Mouse (Mus musculus): ENCODE measurements at regions not wholly inside any gene's neighbourhood (a gene's known extent, or its start where the extent isn't known, plus 50 kb on each side); places are given as distances from the start of the nearest gene placed in this dataset.
A peak's percentile ranks its signal among the peaks of the same experiment; 100 is the strongest.
"Not testable (repeated sequence)": the region's sequence is repeated elsewhere in the genome, so short reads cannot be mapped to it uniquely, and the experiment has no call there.

- no peak for DNase-seq
Observed at GRCm38 (mm10) chr6:50822236-50823151, 168.3 kb upstream of the Npvf start.

DNA sequence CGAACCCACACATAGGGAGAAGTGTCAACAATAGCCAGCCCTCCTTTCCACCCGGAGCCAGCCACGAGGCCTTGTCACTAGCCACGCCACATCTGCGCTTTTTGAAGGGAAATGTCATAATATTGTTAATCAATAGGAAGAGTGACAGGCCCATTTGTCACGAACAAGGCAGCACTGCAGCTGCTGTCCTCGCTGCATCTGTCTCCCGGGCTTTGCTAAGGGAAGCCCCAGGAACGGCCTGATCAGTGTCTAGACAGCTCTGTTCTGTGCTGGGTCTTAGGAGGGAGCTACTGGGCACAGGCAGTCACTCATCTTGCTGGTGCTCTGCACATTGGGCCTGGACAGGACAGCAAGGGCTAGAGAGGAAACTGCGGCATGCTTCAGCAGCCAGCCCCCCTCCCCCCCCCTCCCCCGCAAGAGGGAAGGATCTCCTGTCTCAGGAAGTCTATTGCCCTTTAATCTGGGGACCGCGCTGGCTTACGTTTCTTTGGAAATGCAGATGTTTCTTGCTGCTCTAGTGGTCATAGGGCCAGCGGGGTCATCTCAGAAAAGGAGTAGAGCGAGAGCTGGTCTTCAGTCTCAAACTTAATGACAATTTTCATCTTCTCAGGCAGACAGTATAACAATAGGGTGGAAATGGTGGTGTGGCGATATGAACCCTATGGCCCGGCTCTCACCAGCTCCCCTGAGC is 169.1 kb upstream of the Npvf start:
- no peak for DNase-seq

DNA sequence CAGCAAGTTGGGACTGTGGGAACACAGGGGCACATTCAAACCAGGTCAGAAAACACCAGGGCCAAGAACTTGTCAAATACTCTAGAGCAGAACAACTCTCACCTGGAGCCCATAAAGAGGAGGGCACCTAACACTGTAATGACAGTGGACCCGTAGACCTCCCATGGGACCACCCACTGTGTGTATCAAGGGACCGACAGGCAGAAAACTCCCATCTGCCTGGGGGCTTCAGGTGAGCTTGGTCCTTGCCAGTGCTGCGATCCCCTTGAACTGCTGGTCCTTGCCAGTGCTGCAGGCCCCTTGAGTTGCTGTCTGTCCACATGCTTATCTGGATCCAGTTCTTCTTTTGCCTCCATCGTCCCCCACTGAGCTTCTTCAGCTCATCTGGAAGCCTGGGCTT is 170.2 kb upstream of the Npvf start:
- DNase-seq, result no peak

DNA sequence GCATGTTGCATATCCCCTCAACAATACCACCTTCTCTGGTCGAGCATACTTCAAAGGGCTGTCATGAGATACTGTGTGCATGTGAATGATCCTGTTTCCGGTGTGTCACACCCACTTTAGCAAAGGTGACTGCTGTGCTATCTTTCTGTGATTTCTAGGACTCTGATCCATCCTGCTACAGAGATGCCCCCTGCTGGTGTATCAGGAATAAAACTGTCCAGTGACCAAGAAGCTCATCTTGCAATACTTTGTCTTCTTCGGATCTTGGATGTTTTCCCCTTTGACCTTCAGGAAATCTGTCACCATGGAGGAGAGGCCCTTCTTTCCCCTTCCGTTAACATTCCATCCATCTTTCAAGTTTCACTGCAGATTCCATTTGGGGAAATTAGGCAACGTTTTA is 177.5 kb upstream of the Npvf start:
- no peak for DNase-seq

DNA sequence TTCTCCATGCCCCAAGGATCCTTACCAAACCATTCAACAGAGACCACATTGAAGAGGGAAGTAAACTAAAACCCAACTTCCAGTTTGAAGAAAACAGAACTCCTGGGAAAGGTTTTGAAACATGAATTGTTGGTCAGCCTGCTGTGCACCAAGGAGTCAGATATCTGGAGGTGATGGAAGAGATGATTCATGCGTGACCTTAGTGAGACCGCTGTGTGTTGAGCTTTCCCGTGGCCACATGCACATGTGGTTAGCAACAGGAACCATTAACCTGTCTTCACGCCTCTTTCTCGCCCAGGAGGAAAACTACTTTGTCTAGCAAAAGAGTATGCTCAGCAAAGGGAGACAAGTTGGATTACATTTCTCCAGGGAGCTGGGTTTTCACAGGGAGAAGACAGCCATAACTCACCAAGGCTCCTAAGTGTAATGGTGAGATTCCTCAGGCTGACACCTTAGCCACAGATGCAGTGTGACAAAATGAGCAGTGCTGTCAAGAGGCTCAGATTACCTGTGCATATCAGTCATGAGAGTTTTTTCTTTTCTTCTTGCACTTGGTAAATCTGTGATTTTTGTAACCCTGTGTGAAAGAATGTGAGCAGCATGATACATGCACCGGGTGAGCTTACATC is 181.9 kb upstream of the Npvf start:
- no peak for DNase-seq

DNA sequence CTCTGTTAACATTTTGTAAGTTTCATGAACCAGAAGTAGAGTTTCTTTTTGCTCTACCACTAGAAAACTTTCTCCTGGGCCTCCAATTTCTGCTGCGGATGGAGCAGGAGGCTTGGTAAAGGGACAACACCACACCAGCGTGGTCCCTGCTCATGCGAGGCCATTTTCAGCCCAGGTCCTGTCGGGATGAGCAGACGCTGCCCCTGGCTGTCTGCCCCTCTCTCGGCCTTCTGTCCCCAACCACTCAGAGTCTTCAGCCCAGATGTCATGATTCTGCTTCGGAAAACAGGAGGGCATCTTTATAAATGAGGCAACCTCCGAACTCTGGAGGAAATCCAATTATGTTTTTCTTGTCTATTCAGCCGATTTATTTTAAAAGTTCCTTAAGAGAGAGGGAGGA is 186.6 kb upstream of the Npvf start:
- no peak for DNase-seq

GRCm38 (mm10) chr6:50845246-50845645 is 191.0 kb upstream of the Npvf start:
- not testable (repeated sequence) for DNase-seq

- DNase-seq, result no peak
Observed at GRCm38 (mm10) chr6:50846740-50847516, 192.7 kb upstream of the Npvf start.

DNA sequence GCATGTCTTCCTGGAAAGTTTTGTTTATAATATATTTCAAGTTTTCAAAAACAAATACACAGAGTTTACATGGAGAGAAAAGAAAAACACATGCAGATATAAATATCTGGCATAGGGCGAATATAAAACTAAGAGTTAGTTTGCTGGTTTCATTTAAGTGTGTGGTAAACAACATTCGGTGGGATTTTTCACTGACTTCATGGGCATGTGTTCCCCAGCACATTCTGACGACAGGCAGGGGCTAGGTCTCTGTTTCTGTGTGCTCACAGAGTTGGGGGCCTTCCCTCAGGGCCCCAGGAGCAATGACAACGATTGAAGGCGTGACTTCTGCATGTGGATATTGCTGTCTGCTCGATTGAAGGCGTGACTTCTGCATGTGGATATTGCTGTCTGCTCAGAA is 193.3 kb upstream of the Npvf start:
- no peak for DNase-seq

DNA sequence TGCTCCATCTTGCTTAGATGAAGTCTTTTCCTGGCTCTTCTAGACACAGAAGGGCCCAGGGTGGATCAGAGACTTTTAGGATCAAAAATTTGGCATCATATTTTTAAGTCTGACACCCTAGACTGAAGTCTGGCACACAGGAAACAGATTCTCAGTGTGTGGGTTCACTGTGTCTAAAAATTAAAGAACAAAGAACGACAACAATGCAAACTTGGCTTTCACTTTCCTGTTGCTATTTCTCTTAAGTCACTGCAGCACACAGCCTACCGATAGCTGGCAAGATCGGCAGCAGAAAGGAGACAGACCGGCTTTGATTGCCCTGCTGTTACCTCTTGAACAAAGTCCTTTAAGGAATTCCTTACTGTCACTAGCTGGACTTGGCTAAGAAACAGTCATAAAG is 204.9 kb upstream of the Npvf start:
- no peak for DNase-seq

DNA sequence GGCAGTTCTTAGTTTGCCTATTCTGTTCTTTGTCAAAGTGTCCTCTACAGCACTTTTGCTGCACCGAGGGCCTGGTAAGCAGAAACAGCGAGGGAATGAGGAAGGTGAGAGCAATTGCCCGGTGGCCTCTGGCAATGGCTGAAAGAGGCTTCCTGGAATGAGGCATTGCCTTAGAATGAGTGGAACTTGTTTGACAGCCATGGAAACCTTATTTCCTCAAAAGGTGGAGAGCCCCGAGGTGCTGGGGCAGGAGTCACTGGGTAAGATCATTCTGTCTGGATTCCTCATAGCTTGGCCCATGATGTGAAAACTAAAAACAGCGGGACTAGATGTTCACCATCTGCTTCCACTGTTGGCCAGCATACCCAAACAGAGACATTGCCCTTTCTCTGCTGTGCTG is 223.8 kb upstream of the Npvf start:
- DNase-seq, result no peak

DNA sequence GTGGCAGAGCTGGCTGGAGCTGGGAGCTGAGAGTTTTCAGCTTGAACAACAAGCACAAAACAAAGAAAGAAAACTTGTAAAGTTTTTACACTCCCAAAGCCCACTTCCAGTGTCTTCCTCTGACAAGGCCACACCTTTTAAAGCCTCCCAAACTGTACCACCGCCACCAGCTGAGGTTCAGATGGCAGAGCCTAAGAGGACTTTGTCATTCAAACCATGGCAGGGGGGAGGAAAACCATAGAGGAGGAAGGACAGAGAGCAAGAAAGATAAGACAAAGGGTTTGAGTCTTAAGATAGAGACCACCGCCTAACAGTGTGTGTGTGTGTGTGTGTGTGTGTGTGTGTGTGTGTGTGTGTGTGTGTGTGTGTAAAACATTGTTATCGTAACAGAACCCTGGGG is 228.1 kb upstream of the Npvf start:
- no peak for DNase-seq

- DNase-seq, result no peak
Observed at GRCm38 (mm10) chr6:50882759-50883158, 228.5 kb upstream of the Npvf start.

DNA sequence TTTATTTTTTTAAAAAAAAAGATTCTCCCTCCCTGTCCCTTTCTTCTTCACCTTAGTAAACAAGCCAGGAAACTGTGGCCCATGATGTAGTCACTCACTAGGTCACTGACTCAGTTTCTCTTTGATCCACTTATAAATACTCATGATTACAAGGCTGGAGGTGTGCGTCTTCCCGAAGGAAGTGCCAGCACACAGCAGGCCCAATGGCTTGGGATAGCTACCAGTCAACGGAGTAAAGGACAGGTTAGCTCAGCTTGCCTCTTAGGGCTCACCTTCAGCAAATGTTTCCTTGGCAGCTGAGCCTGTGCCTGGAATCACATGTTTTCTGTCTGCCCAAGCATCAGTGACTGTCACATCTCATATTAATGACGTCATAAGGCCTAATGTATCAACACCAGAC is 230.8 kb upstream of the Npvf start:
- DNase-seq, result no peak

- DNase-seq, result no peak
Observed at GRCm38 (mm10) chr6:50885771-50886360, 231.6 kb upstream of the Npvf start.

DNA sequence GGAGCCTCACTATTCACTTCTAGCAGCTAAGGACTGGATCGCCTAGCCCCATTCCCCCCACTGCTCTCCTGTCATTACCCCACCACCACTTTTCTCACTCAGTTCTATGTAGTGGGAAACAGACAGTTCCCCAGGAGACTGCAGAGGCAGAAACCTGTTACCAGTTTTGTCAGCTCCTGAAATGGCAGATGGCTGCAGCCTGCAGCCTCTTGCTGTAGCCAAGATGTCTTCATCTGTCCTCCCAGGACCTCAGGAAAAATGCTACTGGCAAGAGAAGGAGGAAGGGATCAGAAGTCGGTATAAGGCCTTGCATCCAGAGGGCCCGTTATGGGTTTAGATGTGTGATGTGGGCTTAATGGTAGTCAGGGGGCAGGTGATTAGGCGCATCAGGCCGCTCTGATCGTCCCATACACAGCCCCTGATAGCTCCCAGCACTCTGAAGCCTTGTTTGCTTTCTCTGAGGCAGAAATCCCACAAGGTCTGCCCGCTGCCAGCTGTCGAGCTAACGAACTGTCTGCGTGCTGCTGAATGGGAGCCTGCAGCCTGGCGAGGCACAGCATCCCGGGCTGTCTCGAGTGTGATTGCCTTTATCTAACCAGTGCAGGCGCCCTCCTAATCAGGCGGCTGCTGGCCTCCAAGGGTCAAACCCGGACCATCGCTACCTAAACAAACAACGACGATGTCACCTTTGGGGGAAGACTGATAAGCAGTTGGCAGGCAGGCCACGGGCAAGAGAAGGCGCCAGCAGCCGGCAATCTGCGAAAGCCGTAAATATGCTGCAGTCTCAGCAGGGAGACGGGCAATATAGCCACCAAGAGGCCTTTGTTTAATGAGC is 236.3 kb upstream of the Npvf start:
- peak; percentile 64 for DNase-seq

- no peak for DNase-seq
Observed at GRCm38 (mm10) chr6:50891205-50891526, 236.9 kb upstream of the Npvf start.

GRCm38 (mm10) chr6:50898792-50899191 is 244.6 kb upstream of the Npvf start:
- no peak for DNase-seq

- no peak for DNase-seq
Observed at GRCm38 (mm10) chr6:50915166-50916030, 261.2 kb upstream of the Npvf start.

DNA sequence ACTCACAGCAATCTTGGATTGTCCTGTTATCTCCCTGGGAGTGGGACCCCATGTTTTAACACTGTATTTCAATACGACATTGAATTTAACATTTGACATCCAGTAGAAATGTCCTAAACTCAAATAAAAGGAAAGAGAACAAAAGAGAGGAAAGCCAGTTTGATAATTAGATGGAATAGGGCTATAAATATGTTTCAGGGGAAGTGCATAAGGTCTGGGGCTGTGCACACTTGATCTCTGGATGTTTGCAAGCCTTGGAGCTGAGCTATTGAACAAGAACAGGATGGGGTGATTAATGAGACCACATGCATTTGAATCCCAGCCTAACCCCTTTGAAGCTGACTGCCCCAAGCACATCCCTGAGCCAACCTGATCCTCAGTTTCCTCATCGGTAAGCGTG is 264.0 kb upstream of the Npvf start:
- DNase-seq, result no peak

GRCm38 (mm10) chr6:50922235-50922634 is 268.0 kb upstream of the Npvf start:
- DNase-seq, result no peak
